Mouse (Mus musculus): Measurements from ENCODE around the gene Cd163l1.

Cd163l1 gene

GRCm38 (mm10) chr7:140217967-140218366, at the start of gene Cd163l1:
Cd163l1 (plus strand) TSS chr7:140218267.
- 93% methylated on average over 2 of the region's 2 CpGs for WGBS

DNA sequence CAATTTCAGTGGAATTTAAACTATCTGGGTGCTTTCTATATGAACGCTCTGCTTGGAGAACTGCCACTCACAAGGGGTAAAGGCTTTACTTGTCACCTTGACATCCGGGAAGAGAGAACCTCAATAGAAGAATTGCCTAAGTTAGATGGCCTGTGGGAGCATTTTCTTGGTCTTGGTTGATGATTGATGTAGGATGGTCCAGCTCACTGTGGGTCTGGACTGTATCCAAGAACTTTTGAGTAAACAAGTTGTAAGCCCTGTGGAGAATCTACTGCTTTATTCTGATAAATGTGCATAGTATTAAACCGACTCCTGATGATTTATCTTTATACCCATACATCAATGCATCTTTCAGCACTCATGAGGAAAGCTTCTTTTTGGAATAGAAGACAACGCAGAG, 48.7 kb upstream of the Cd163l1 start:
- 80% methylated on average over 4 of the region's 4 CpGs for WGBS

DNA sequence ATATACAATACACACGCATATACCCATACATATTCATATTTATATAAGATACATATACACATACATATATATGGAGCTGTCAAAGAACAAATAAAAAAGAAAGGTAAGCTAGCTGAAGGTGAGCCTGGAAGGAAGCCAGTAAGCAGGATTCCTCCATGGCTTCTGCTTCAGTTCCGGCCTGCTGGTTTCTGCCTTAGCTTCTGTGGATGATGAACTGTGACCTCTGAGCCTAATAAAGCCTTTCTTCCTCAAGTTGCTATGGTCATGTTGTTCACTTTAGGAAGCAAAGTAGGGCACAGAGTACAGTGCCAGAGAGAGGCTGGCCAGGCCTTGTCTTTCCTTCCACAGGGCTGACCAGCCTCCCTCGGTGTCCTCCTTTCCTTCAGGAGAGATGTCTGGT, 47.2 kb upstream of the Cd163l1 start:
- WGBS, result 87% methylated on average over 3 of the region's 3 CpGs

DNA sequence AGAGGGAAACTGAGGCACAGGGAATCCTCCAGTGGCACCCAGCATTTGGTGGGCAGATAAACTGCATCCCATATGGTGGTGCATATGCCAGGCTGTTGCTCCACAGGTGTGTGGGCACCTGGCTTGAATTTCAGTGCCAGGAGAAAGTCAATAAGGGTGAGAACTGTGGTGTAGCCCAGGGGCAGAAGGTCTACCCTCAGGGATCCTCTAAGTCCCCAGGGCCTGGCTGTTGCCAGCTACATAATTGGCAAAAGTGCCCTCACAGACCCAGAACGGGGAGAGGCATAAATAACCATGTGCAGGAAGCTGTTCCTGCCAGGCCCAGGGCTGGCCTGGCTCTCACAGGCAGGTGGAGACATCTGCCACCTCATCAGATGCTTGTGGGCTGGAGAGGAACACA, 45.1 kb upstream of the Cd163l1 start, which contains the start of gene Olfr523:
Olfr523 (plus strand) TSS at position 282 of the 400 bp plus-strand sequence.
- whole genome bisulfite sequencing, result 21% methylated on average over 1 of the region's 1 CpGs

- 84% methylated on average over 2 of the region's 2 CpGs for WGBS
Measured at GRCm38 (mm10) chr7:140179176-140179575, 38.9 kb upstream of the Cd163l1 start.

- 69% methylated on average over 2 of the region's 2 CpGs for WGBS
Measured at GRCm38 (mm10) chr7:140180692-140181091, 37.4 kb upstream of the Cd163l1 start.

- WGBS, result 89% methylated on average over 4 of the region's 4 CpGs
Measured at GRCm38 (mm10) chr7:140184206-140184605, 33.9 kb upstream of the Cd163l1 start.

DNA sequence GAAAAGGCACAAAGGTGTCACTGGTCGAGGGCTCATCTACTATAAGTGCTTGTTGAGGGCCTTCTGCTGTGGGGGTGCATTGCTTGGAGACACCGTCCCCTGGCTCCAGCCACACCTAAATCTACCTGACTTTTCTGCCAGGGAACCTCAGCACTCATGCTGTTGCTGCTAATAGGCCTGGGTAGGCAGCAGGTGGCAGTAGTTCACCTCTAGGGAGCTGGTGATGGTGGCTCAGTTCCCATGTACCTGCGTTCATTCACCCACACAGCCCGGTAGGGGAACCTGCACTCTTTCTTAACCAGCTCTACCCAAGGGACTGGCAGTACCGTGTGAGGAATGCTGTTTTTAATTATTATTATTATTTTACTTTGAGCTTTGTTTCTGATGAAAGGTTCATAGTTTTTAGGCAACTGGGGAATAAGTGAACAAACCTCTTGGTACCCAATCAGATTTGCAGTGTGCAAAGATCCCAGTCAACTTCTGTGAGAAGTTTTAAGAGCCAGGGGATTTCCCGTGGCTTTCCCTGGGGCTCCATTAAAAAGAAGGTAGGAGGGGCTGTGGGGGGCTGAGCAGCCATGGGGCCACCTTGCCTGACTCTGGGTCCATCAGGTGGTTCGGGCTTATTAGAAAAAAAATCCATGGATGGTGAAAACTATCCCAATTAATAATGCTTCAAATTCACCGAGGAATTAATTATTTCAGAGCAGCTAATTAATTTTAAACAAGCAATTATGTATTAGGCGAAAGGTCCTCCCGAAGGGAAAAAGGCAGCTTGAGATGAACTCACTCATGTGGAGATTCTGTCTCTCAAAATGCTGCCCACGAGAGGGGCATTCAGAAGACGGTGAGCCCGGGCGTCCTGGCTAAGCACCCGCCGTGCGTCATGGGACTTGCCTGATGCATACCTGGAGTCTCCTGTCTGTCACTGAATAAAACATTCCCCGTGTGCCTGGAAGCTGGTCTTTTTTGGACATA, 31.1 kb upstream of the Cd163l1 start:
- 37% methylated on average over 18 of the region's 18 CpGs for WGBS

GRCm38 (mm10) chr7:140187721-140188390, 30.2 kb upstream of the Cd163l1 start:
- WGBS, result 52% methylated on average over 7 of the region's 7 CpGs

DNA sequence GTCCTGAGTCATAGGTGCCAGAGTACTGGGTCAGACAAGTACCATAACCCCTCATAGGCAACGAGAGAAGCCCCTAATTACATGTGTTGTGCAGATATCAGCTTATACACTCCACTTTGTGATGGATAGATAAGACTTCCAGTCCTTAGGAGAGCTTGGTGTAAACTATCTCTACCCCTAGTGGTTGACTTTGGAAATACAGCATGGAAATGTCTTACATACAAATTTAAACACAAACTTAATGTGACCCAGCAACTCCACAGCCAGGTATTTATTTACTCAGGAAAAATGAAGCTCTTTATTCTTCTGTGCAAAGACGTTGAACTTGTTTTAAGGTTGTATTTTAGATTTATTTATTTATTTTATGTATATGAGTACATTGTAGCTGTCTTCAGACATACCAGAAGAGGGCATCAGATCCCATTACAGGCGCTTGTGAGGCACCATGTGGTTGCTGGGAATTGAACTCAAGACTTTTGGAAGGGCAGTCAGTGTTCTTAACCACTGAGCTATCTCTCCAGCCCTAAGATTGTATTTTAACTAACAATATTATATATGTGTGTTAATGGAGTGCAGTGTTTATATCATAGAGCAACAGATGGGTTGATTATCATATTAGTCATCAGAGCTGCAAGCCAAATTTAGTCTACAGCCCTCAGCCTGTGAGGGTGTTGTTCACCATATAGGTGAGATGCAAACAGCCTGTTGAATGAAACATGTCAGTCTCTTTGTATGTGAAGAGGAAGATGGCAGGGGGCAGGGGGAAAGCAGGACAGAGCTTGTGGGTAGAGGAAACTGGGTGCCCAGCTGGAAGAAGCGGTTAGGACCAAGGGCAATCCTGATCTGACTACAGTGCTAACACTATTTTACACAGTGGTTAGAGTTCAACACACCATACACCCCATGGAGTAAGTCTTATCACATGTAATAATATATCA, 29.4 kb upstream of the Cd163l1 start:
- WGBS, result 56% methylated on average over 4 of the region's 4 CpGs

DNA sequence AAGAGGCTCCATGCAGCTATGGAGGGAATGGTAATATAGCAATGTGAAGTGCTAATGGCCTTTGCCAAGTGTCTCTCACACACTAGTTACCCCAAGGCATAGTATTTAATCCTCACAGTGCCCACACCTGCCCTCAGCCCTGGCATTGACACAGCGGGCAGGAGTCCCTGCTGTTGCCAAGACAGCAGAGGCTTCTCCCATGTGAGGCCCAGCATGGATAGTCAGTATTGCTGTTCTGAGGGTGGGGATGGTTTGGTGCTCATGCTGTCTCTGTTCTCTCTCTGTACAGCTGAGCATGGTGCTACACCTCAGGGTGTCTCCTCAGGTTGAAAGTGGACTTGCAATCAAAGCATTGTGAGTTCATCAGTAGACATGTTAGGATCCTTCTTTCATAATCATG, 27.6 kb upstream of the Cd163l1 start:
- WGBS, result 89% methylated on average over 1 of the region's 1 CpGs

GRCm38 (mm10) chr7:140192445-140192844, 25.6 kb upstream of the Cd163l1 start:
- WGBS, result 54% methylated on average over 2 of the region's 2 CpGs

DNA sequence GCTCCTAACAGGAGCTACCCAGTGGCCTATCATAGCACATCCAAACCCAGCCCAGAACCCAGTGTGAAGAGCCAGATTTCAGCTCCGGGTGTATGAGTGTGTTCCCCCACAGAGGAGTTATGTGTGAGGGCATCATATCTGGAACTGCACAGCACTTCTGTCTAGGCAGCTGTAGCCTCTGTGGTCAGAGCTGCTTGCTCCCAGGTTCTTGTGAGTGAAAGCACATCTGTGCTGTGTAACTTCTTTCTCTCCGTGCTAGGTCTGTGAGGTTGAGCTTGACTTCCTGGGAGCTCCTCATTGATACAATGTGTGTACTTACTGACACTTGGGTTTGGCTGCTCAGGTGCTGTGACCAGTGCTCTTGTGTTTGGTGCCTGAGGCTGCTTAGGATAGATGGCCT, 25.2 kb upstream of the Cd163l1 start:
- WGBS, result 61% methylated on average over 2 of the region's 2 CpGs

DNA sequence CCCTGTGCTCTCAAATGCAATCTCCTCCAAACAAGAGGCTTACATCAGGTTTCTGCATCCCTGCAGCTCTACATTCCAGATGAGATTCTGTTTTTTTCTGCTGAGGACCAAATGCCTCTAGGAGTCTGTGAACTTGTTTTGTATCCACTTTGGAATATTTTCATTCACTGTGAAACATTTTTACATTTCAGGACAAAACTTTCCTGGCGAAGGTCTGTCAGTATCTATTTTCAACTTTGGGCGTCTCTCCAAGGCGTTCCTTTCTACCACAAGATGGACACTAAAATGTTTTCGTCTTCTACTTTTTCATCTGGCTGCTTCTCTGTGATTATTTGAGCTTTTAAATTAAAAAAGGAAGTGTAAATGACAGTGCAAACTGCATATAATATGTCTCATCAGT, 24.0 kb upstream of the Cd163l1 start:
- WGBS, result 49% methylated on average over 4 of the region's 4 CpGs

GRCm38 (mm10) chr7:140196002-140196401, 22.1 kb upstream of the Cd163l1 start:
- WGBS, result 64% methylated on average over 8 of the region's 8 CpGs

- whole genome bisulfite sequencing, result 91% methylated on average over 4 of the region's 4 CpGs
Measured at GRCm38 (mm10) chr7:140201090-140201489, 17.0 kb upstream of the Cd163l1 start.

DNA sequence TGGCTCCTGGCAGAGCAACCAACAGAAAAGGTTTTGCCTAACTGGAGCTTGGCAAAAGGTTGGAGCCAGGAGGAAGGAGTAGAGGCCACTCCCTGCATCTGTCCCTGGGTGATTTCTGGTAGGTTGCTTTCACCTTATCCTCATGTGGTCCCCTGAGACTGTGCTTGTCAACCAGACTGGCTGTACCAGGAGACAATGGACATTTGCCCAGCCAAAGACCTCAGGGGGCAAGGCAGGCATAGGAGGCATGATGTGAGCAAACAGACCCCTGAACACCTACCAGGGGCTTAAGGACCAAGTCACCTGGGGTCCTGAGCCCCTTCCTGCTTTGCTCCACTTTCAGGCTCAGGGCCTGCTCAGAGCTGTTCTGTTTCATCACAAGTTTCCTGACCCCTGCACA, 12.2 kb upstream of the Cd163l1 start, which contains the start of gene Olfr524:
Olfr524 (minus strand) TSS at position 101 of the 400 bp plus-strand sequence.

DNA sequence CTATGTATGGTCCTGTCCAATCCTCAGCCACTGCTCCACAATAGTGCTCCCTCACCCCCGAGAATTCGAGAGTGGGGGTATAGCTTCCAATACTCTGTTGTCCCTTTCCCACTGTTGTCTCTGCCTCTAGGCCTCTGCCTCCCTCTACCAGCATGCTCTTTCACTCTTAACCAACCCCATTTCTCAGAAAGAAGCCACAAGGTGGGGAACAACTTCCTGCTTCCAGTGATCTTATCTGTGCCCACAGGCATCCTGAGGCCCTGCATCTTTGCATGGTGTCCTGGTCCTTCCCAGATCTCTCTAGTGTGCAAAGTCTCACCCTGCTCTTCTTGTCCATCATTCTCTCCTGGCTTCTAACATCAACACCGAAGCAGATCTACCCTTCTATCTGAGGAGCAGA, 11.2 kb upstream of the Cd163l1 start:
- 86% methylated on average over 3 of the region's 3 CpGs for WGBS

DNA sequence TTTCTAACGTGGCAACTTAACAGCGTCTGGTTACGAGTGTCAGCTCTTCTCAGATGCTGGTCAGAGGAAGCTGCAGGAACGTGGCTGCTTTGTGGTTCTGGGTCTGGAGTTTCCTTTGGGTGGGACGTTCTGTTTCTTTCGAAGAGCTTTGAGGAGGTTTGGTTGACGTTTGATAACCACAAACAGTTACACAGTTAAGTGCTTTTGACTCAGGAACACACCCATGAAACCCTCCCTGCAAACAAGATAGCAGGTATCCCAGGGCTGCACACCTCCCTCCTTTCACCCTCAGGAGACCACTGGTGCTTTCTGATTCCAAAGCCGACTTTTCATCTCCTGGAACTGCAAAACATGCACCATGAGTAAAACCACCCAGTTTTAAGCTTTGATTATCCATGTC, 9.9 kb upstream of the Cd163l1 start:
- WGBS, result 73% methylated on average over 8 of the region's 8 CpGs

GRCm38 (mm10) chr7:140208677-140209076, 9.4 kb upstream of the Cd163l1 start:
- WGBS, result 86% methylated on average over 3 of the region's 3 CpGs

- whole genome bisulfite sequencing, result 73% methylated on average over 5 of the region's 5 CpGs
Measured at GRCm38 (mm10) chr7:140213841-140214240, 4.2 kb upstream of the Cd163l1 start.

- 28% methylated on average over 1 of the region's 1 CpGs for WGBS
Measured at GRCm38 (mm10) chr7:140219268-140219667, 1.2 kb downstream of the Cd163l1 start.

All from cerebral cortex, adult 2 months (tissue).